Mouse (Mus musculus): Measurements from ENCODE around the gene Eml2. TPM values are rescaled to one million over a fixed set of nuclear protein-coding genes. Genes with fewer than 3 reads are reported as not detected.
"Not testable (repeated sequence)": the region's sequence is repeated elsewhere in the genome, so short reads cannot be mapped to it uniquely, and the experiment has no call there.

The Eml2 gene
- polyA plus RNA-seq, 1 experiment from 2014 or later: 12.4 TPM

GRCm38 (mm10) chr7:19147497-19148045, 28.6 kb upstream of the Eml2 start:
- H3K27ac ChIP-seq (ENCODE audit: low read length): no peak overlapping the region
- 50% methylated on average over 6 of the region's 6 CpGs for WGBS

GRCm38 (mm10) chr7:19148180-19148874, 27.9 kb upstream of the Eml2 start:
- WGBS: 12% methylated on average over 20 of the region's 20 CpGs
- Histone ChIP-seq H3K27ac (ENCODE audit: low read length) (peak overlapping the region; percentile 91), H3K4me1 (replicated peaks; ENCODE audit: control insufficient read depth, insufficient read depth, low read length) (peaks cover 18% of the 10 kb centered on the region), H3K27me3 (ENCODE audit: control insufficient read depth, insufficient read depth, low read depth, low read length) (no peaks in the 10 kb centered on the region), H3K36me3 (ENCODE audit: control insufficient read depth, insufficient read depth, low read length) (peaks cover 12% of the 10 kb centered on the region), H3K9ac (ENCODE audit: low read length) (peak overlapping the region; percentile 71), H3K4me2 (ENCODE audit: low read depth, low read length) (peak overlapping the region; percentile 94), H3K4me3 (ENCODE audit: low read length) (peak overlapping the region; percentile 84), H3K9me3 (ENCODE audit: control insufficient read depth, low read length) (no peaks in the 10 kb centered on the region)
- no peak for ATAC-seq (ENCODE audit: low read depth)

More at GRCm38 (mm10) chr7:19147497-19148045, 28.6 kb upstream of the Eml2 start:
- Histone ChIP-seq H3K4me2 (ENCODE audit: low read depth, low read length) (no peak overlapping the region), H3K36me3 (ENCODE audit: control insufficient read depth, insufficient read depth, low read length) (peaks cover 10% of the 10 kb centered on the region), H3K4me3 (ENCODE audit: low read length) (no peak overlapping the region), H3K27me3 (ENCODE audit: control insufficient read depth, insufficient read depth, low read depth, low read length) (no peaks in the 10 kb centered on the region), H3K9me3 (ENCODE audit: control insufficient read depth, low read length) (no peaks in the 10 kb centered on the region), H3K4me1 (replicated peaks; ENCODE audit: control insufficient read depth, insufficient read depth, low read length) (peaks cover 18% of the 10 kb centered on the region), H3K9ac (ENCODE audit: low read length) (no peak overlapping the region)
- no peak for ATAC-seq (ENCODE audit: low read depth)

- H3K36me3 ChIP-seq (ENCODE audit: control insufficient read depth, insufficient read depth, low read length): peaks cover 17% of the 10 kb centered on the region
Observed at GRCm38 (mm10) chr7:19148875-19149541, 27.2 kb upstream of the Eml2 start, which contains the start of gene Qpctl. TSS of gene Qpctl (minus strand) at chr7:19149291.

GRCm38 (mm10) chr7:19149626-19150025, 26.6 kb upstream of the Eml2 start, which contains the start of gene Snrpd2:
TSS of gene Snrpd2 (plus strand) at chr7:19149722.
- 0% methylated on average over 24 of the region's 24 CpGs for WGBS
- Histone ChIP-seq H3K4me1 (replicated peaks; ENCODE audit: control insufficient read depth, insufficient read depth, low read length) (peaks cover 18% of the 10 kb centered on the region), H3K4me3 (ENCODE audit: low read length) (peak within 1 kb of the TSS; percentile 84), H3K9ac (ENCODE audit: low read length) (peak within 1 kb of the TSS; percentile 86), H3K27me3 (ENCODE audit: control insufficient read depth, insufficient read depth, low read depth, low read length) (no peaks in the 10 kb centered on the region), H3K4me2 (ENCODE audit: low read depth, low read length) (peak within 1 kb of the TSS; percentile 94), H3K36me3 (ENCODE audit: control insufficient read depth, insufficient read depth, low read length) (peaks cover 19% of the 10 kb centered on the region), H3K27ac (ENCODE audit: low read length) (peak within 1 kb of the TSS; percentile 91), H3K9me3 (ENCODE audit: control insufficient read depth, low read length) (no peaks in the 10 kb centered on the region)
- ATAC-seq (ENCODE audit: low read depth): peak; percentile 91

More at GRCm38 (mm10) chr7:19148875-19149541, 27.2 kb upstream of the Eml2 start, which contains the start of gene Qpctl:
- H3K9me3 ChIP-seq (ENCODE audit: control insufficient read depth, low read length): no peaks in the 10 kb centered on the region
- peak within 1 kb of the TSS; percentile 84 for H3K4me3 ChIP-seq (ENCODE audit: low read length)
- H3K27ac ChIP-seq (ENCODE audit: low read length): peak within 1 kb of the TSS; percentile 91
- peak within 1 kb of the TSS; percentile 94 for H3K4me2 ChIP-seq (ENCODE audit: low read depth, low read length)
- peak; percentile 98 for ATAC-seq (ENCODE audit: low read depth)
- peaks cover 18% of the 10 kb centered on the region for H3K4me1 ChIP-seq (replicated peaks; ENCODE audit: control insufficient read depth, insufficient read depth, low read length)
- no peaks in the 10 kb centered on the region for H3K27me3 ChIP-seq (ENCODE audit: control insufficient read depth, insufficient read depth, low read depth, low read length)
- WGBS: 0% methylated on average over 43 of the region's 43 CpGs
- H3K9ac ChIP-seq (ENCODE audit: low read length): peak within 1 kb of the TSS; percentile 86

- Histone ChIP-seq H3K36me3 (ENCODE audit: control insufficient read depth, insufficient read depth, low read length) (peaks cover 19% of the 10 kb centered on the region), H3K4me1 (replicated peaks; ENCODE audit: control insufficient read depth, insufficient read depth, low read length) (peaks cover 18% of the 10 kb centered on the region)
- H3K9me3 ChIP-seq (ENCODE audit: control insufficient read depth, low read length); H3K27ac ChIP-seq (ENCODE audit: low read length); H3K27me3 ChIP-seq (ENCODE audit: control insufficient read depth, insufficient read depth, low read depth, low read length); H3K4me3 ChIP-seq (ENCODE audit: low read length); ATAC-seq (ENCODE audit: low read depth); H3K9ac ChIP-seq (ENCODE audit: low read length); H3K4me2 ChIP-seq (ENCODE audit: low read depth, low read length): not testable (repeated sequence)
- 82% methylated on average over 10 of the region's 10 CpGs for WGBS
Observed at GRCm38 (mm10) chr7:19151121-19151520, 25.1 kb upstream of the Eml2 start.

- no peak for ATAC-seq (ENCODE audit: low read depth)
- H3K9me3 ChIP-seq (ENCODE audit: control insufficient read depth, low read length): no peaks in the 10 kb centered on the region
- no peak overlapping the region for H3K27ac ChIP-seq (ENCODE audit: low read length)
- 72% methylated on average over 8 of the region's 8 CpGs for WGBS
- H3K9ac ChIP-seq (ENCODE audit: low read length): no peak overlapping the region
- peaks cover 20% of the 10 kb centered on the region for H3K4me1 ChIP-seq (replicated peaks; ENCODE audit: control insufficient read depth, insufficient read depth, low read length)
- H3K4me3 ChIP-seq (ENCODE audit: low read length): no peak overlapping the region
- H3K4me2 ChIP-seq (ENCODE audit: low read depth, low read length): no peak overlapping the region
- peaks cover 19% of the 10 kb centered on the region for H3K36me3 ChIP-seq (ENCODE audit: control insufficient read depth, insufficient read depth, low read length)
- H3K27me3 ChIP-seq (ENCODE audit: control insufficient read depth, insufficient read depth, low read depth, low read length): peaks cover 7% of the 10 kb centered on the region
Observed at GRCm38 (mm10) chr7:19154796-19155195, 21.4 kb upstream of the Eml2 start.

GRCm38 (mm10) chr7:19155825-19156475, 20.3 kb upstream of the Eml2 start:
- Histone ChIP-seq H3K9me3 (ENCODE audit: control insufficient read depth, low read length) (no peaks in the 10 kb centered on the region), H3K27me3 (ENCODE audit: control insufficient read depth, insufficient read depth, low read depth, low read length) (peaks cover 9% of the 10 kb centered on the region), H3K27ac (ENCODE audit: low read length) (no peak overlapping the region), H3K4me2 (ENCODE audit: low read depth, low read length) (no peak overlapping the region), H3K4me3 (ENCODE audit: low read length) (no peak overlapping the region), H3K36me3 (ENCODE audit: control insufficient read depth, insufficient read depth, low read length) (peaks cover 19% of the 10 kb centered on the region), H3K4me1 (replicated peaks; ENCODE audit: control insufficient read depth, insufficient read depth, low read length) (peaks cover 16% of the 10 kb centered on the region; the same call in 1 of the 2 replicates), H3K9ac (ENCODE audit: low read length) (no peak overlapping the region)
- WGBS: 56% methylated on average over 13 of the region's 13 CpGs
- ATAC-seq (ENCODE audit: low read depth): no peak

- no peak overlapping the region for H3K27ac ChIP-seq (ENCODE audit: low read length)
- peak; percentile 78 for ATAC-seq (ENCODE audit: low read depth)
- WGBS: 5% methylated on average over 30 of the region's 30 CpGs
Observed at GRCm38 (mm10) chr7:19157160-19157800, 18.9 kb upstream of the Eml2 start.

More at GRCm38 (mm10) chr7:19157160-19157800, 18.9 kb upstream of the Eml2 start:
- no peak overlapping the region for H3K4me3 ChIP-seq (ENCODE audit: low read length)
- peaks cover 11% of the 10 kb centered on the region for H3K36me3 ChIP-seq (ENCODE audit: control insufficient read depth, insufficient read depth, low read length)
- H3K27me3 ChIP-seq (ENCODE audit: control insufficient read depth, insufficient read depth, low read depth, low read length): peaks cover 9% of the 10 kb centered on the region
- H3K4me2 ChIP-seq (ENCODE audit: low read depth, low read length): peak overlapping the region; percentile 27
- H3K9ac ChIP-seq (ENCODE audit: low read length): 0 out of 2 replicates have a peak overlapping the region, but pooled peaks have one; percentile 40
- peaks cover 16% of the 10 kb centered on the region; the same call in 1 of the 2 replicates for H3K4me1 ChIP-seq (replicated peaks; ENCODE audit: control insufficient read depth, insufficient read depth, low read length)
- no peaks in the 10 kb centered on the region for H3K9me3 ChIP-seq (ENCODE audit: control insufficient read depth, low read length)

All from lung, embryonic 16.5 days (tissue).